Mouse (Mus musculus) testis, adult 10 weeks (tissue): ENCODE results near the gene Bbs10. TPM values are rescaled to one million over a fixed set of nuclear protein-coding genes. Genes with fewer than 3 reads are reported as not detected.

Experiments
- polyA plus RNA-seq: library from polyadenylated mRNA; stranded (reverse); fragments of 350-450 nt; fragmentation: Illumina TruSeq; extraction: RNeasy Lipid Tissue Mini Kit (QIAGEN cat#74804); gene quantifications from one replicate; pipeline ENCODE4 v1.2.3, GENCODE M21; 2014; ENCODE audit warnings: low read depth, low replicate concordance

The Bbs10 gene
- 31.0 TPM for polyA plus RNA-seq

GRCm38 (mm10) chr10:111298140-111299098 lies at the start of gene Bbs10:
Gene Bbs10 (plus strand): TSS chr10:111298679.

Other genes with a start within 250 kb of the Bbs10 start
- gene Osbpl8, start 133.9 kb upstream of the Bbs10 start, polyA plus RNA-seq, result 38.9 TPM
- gene Nap1l1, start 174.5 kb downstream of the Bbs10 start, polyA plus RNA-seq, result 382 TPM
- gene Phlda1, start 207.6 kb downstream of the Bbs10 start, polyA plus RNA-seq, result 0.55 TPM